Mouse (Mus musculus): ENCODE measurements at regions not wholly inside any gene's neighbourhood (a gene's known extent, or its start where the extent isn't known, plus 50 kb on each side); places are given as distances from the start of the nearest gene placed in this dataset.

GRCm38 (mm10) chr10:17584842-17585241 lies 138.2 kb upstream of the Cited2 start:
- ATAC-seq (ENCODE audit: insufficient number of reproducible peaks, insufficient read depth, low FRiP score, low TSS enrichment, low read depth): no peak
- no peaks in the 10 kb centered on the region for H3K36me3 ChIP-seq
- H3K27me3 ChIP-seq: no peaks in the 10 kb centered on the region
- no peak overlapping the region for H3K27ac ChIP-seq
- no peak overlapping the region for H3K9ac ChIP-seq (replicated peaks)
- H3K9me3 ChIP-seq: no peaks in the 10 kb centered on the region
- H3K4me1 ChIP-seq (replicated peaks): no peaks in the 10 kb centered on the region
- no peak overlapping the region for H3K4me2 ChIP-seq
- no peak overlapping the region for H3K4me3 ChIP-seq (replicated peaks)
- WGBS: 85% methylated on average over 7 of the region's 7 CpGs

GRCm38 (mm10) chr10:17586910-17587309 lies 136.1 kb upstream of the Cited2 start:
- H3K27me3 ChIP-seq: no peaks in the 10 kb centered on the region
- no peak overlapping the region for H3K4me2 ChIP-seq
- no peaks in the 10 kb centered on the region for H3K4me1 ChIP-seq (replicated peaks)
- 100% methylated on average over 2 of the region's 2 CpGs for WGBS
- no peak overlapping the region for H3K9ac ChIP-seq (replicated peaks)
- H3K27ac ChIP-seq: no peak overlapping the region
- no peak overlapping the region for H3K4me3 ChIP-seq (replicated peaks)
- no peaks in the 10 kb centered on the region for H3K36me3 ChIP-seq
- H3K9me3 ChIP-seq: no peaks in the 10 kb centered on the region
- no peak for ATAC-seq (ENCODE audit: insufficient number of reproducible peaks, insufficient read depth, low FRiP score, low TSS enrichment, low read depth)

GRCm38 (mm10) chr10:17589136-17589535 lies 133.9 kb upstream of the Cited2 start:
- Histone ChIP-seq H3K9ac (replicated peaks) (no peak overlapping the region), H3K4me2 (no peak overlapping the region), H3K36me3 (no peaks in the 10 kb centered on the region), H3K4me1 (replicated peaks) (no peaks in the 10 kb centered on the region), H3K27ac (no peak overlapping the region), H3K4me3 (replicated peaks) (no peak overlapping the region), H3K9me3 (no peaks in the 10 kb centered on the region), H3K27me3 (no peaks in the 10 kb centered on the region)
- 83% methylated on average over 4 of the region's 4 CpGs for WGBS
- ATAC-seq (ENCODE audit: insufficient number of reproducible peaks, insufficient read depth, low FRiP score, low TSS enrichment, low read depth): no peak

- ATAC-seq (ENCODE audit: insufficient number of reproducible peaks, insufficient read depth, low FRiP score, low TSS enrichment, low read depth): no peak
- no peaks in the 10 kb centered on the region for H3K27me3 ChIP-seq
- H3K4me1 ChIP-seq (replicated peaks): no peaks in the 10 kb centered on the region
- H3K36me3 ChIP-seq: no peaks in the 10 kb centered on the region
- no peak overlapping the region for H3K4me2 ChIP-seq
- no peak overlapping the region for H3K9ac ChIP-seq (replicated peaks)
- H3K27ac ChIP-seq: no peak overlapping the region
- H3K9me3 ChIP-seq: no peaks in the 10 kb centered on the region
- no peak overlapping the region for H3K4me3 ChIP-seq (replicated peaks)
- 90% methylated on average over 1 of the region's 1 CpGs for WGBS
Observed at GRCm38 (mm10) chr10:17590195-17590594, 132.8 kb upstream of the Cited2 start.

GRCm38 (mm10) chr10:17592387-17592786 lies 130.6 kb upstream of the Cited2 start:
- Histone ChIP-seq H3K9me3 (no peaks in the 10 kb centered on the region), H3K27me3 (no peaks in the 10 kb centered on the region), H3K36me3 (no peaks in the 10 kb centered on the region), H3K27ac (no peak overlapping the region), H3K4me2 (no peak overlapping the region), H3K4me1 (replicated peaks) (no peaks in the 10 kb centered on the region), H3K4me3 (replicated peaks) (no peak overlapping the region), H3K9ac (replicated peaks) (no peak overlapping the region)
- no peak for ATAC-seq (ENCODE audit: insufficient number of reproducible peaks, insufficient read depth, low FRiP score, low TSS enrichment, low read depth)
- WGBS: 88% methylated on average over 4 of the region's 4 CpGs

- H3K4me1 ChIP-seq (replicated peaks): no peaks in the 10 kb centered on the region
- H3K9ac ChIP-seq (replicated peaks): no peak overlapping the region
- no peaks in the 10 kb centered on the region for H3K27me3 ChIP-seq
- no peak for ATAC-seq (ENCODE audit: insufficient number of reproducible peaks, insufficient read depth, low FRiP score, low TSS enrichment, low read depth)
- H3K9me3 ChIP-seq: no peaks in the 10 kb centered on the region
- no peak overlapping the region for H3K27ac ChIP-seq
- H3K4me3 ChIP-seq (replicated peaks): no peak overlapping the region
- WGBS: 80% methylated on average over 1 of the region's 1 CpGs
- no peak overlapping the region for H3K4me2 ChIP-seq
- no peaks in the 10 kb centered on the region for H3K36me3 ChIP-seq
Observed at GRCm38 (mm10) chr10:17596126-17596525, 126.9 kb upstream of the Cited2 start.

GRCm38 (mm10) chr10:17596743-17597142 lies 126.3 kb upstream of the Cited2 start:
- H3K27me3 ChIP-seq: no peaks in the 10 kb centered on the region
- ATAC-seq (ENCODE audit: insufficient number of reproducible peaks, insufficient read depth, low FRiP score, low TSS enrichment, low read depth): no peak
- no peaks in the 10 kb centered on the region for H3K36me3 ChIP-seq
- H3K9ac ChIP-seq (replicated peaks): no peak overlapping the region
- 67% methylated on average over 1 of the region's 1 CpGs for WGBS
- H3K4me2 ChIP-seq: no peak overlapping the region
- no peak overlapping the region for H3K27ac ChIP-seq
- no peak overlapping the region for H3K4me3 ChIP-seq (replicated peaks)
- H3K4me1 ChIP-seq (replicated peaks): no peaks in the 10 kb centered on the region
- no peaks in the 10 kb centered on the region for H3K9me3 ChIP-seq

GRCm38 (mm10) chr10:17599246-17599645 lies 123.8 kb upstream of the Cited2 start:
- Histone ChIP-seq H3K36me3 (no peaks in the 10 kb centered on the region), H3K27me3 (no peaks in the 10 kb centered on the region), H3K4me3 (replicated peaks) (no peak overlapping the region), H3K27ac (no peak overlapping the region), H3K9me3 (no peaks in the 10 kb centered on the region), H3K4me2 (no peak overlapping the region), H3K9ac (replicated peaks) (no peak overlapping the region), H3K4me1 (replicated peaks) (no peaks in the 10 kb centered on the region)
- ATAC-seq (ENCODE audit: insufficient number of reproducible peaks, insufficient read depth, low FRiP score, low TSS enrichment, low read depth): no peak
- 88% methylated on average over 10 of the region's 10 CpGs for WGBS

- no peaks in the 10 kb centered on the region for H3K36me3 ChIP-seq
- H3K9me3 ChIP-seq: no peaks in the 10 kb centered on the region
- no peak for ATAC-seq (ENCODE audit: insufficient number of reproducible peaks, insufficient read depth, low FRiP score, low TSS enrichment, low read depth)
- no peaks in the 10 kb centered on the region for H3K27me3 ChIP-seq
- H3K4me3 ChIP-seq (replicated peaks): no peak overlapping the region
- WGBS: 69% methylated on average over 6 of the region's 6 CpGs
- H3K4me2 ChIP-seq: no peak overlapping the region
- H3K4me1 ChIP-seq (replicated peaks): no peaks in the 10 kb centered on the region
- H3K9ac ChIP-seq (replicated peaks): no peak overlapping the region
- no peak overlapping the region for H3K27ac ChIP-seq
Observed at GRCm38 (mm10) chr10:17599831-17600761, 122.9 kb upstream of the Cited2 start.

GRCm38 (mm10) chr10:17600762-17601108 lies 122.3 kb upstream of the Cited2 start:
- Histone ChIP-seq H3K27ac (no peak overlapping the region), H3K27me3 (no peaks in the 10 kb centered on the region), H3K9ac (replicated peaks) (no peak overlapping the region), H3K4me2 (no peak overlapping the region), H3K4me1 (replicated peaks) (no peaks in the 10 kb centered on the region), H3K9me3 (no peaks in the 10 kb centered on the region), H3K36me3 (no peaks in the 10 kb centered on the region), H3K4me3 (replicated peaks) (no peak overlapping the region)
- ATAC-seq (ENCODE audit: insufficient number of reproducible peaks, insufficient read depth, low FRiP score, low TSS enrichment, low read depth): no peak
- 58% methylated on average over 3 of the region's 3 CpGs for WGBS

- Histone ChIP-seq H3K9me3 (no peaks in the 10 kb centered on the region), H3K27me3 (no peaks in the 10 kb centered on the region), H3K4me3 (replicated peaks) (no peak overlapping the region), H3K27ac (no peak overlapping the region), H3K4me2 (no peak overlapping the region), H3K9ac (replicated peaks) (no peak overlapping the region), H3K36me3 (no peaks in the 10 kb centered on the region), H3K4me1 (replicated peaks) (no peaks in the 10 kb centered on the region)
- 78% methylated on average over 2 of the region's 2 CpGs for WGBS
- ATAC-seq (ENCODE audit: insufficient number of reproducible peaks, insufficient read depth, low FRiP score, low TSS enrichment, low read depth): no peak
Observed at GRCm38 (mm10) chr10:17602446-17602845, 120.6 kb upstream of the Cited2 start.

GRCm38 (mm10) chr10:17608220-17608619 lies 114.8 kb upstream of the Cited2 start:
- Histone ChIP-seq H3K9me3 (no peaks in the 10 kb centered on the region), H3K9ac (replicated peaks) (no peak overlapping the region), H3K36me3 (no peaks in the 10 kb centered on the region), H3K4me3 (replicated peaks) (no peak overlapping the region), H3K27me3 (no peaks in the 10 kb centered on the region), H3K4me2 (no peak overlapping the region), H3K4me1 (replicated peaks) (no peaks in the 10 kb centered on the region), H3K27ac (no peak overlapping the region)
- no peak for ATAC-seq (ENCODE audit: insufficient number of reproducible peaks, insufficient read depth, low FRiP score, low TSS enrichment, low read depth)
- 79% methylated on average over 7 of the region's 7 CpGs for WGBS

Measured in limb, embryonic 12.5 days (tissue).